Mouse (Mus musculus) hindbrain, embryonic 12.5 days (tissue): ENCODE measurements around the gene Sorl1. TPM values are rescaled to one million over a fixed set of nuclear protein-coding genes. Genes with fewer than 3 reads are reported as not detected.

Experiments used
- ATAC-seq: fragments of 200-750 bp; cut with Nextera tagmentation; 2 replicates; pipeline ENCODE4 v1.8.0; 2017; ENCODE audit warnings: moderate TSS enrichment; ENCODE audit not compliant: low FRiP score
- H3K27ac ChIP-seq: fragments of 300-500 bp; sonication (generic); 2 replicates; pipeline ENCODE4 v1.5.1; 2016; ENCODE audit warnings: mild to moderate bottlenecking
- H3K27me3 ChIP-seq: fragments of 300-500 bp; sonication (generic); 2 replicates; pipeline ENCODE4 v1.6.1; 2016; ENCODE audit warnings: mild to moderate bottlenecking
- H3K36me3 ChIP-seq: fragments of 300-500 bp; sonication (generic); 2 replicates; pipeline ENCODE4 v1.6.1; 2016; ENCODE audit warnings: mild to moderate bottlenecking
- H3K4me1 ChIP-seq: fragments of 300-500 bp; sonication (generic); 2 replicates; pipeline ENCODE4 v1.6.1; 2016
- H3K4me2 ChIP-seq: fragments of 300-500 bp; sonication (generic); replicated peaks from 2 replicates; pipeline ENCODE4 v1.6.1; 2016; ENCODE audit warnings: mild to moderate bottlenecking
- H3K4me3 ChIP-seq: fragments of 300-500 bp; sonication (generic); 2 replicates; pipeline ENCODE4 v1.5.1; 2016; ENCODE audit warnings: mild to moderate bottlenecking
- H3K9ac ChIP-seq: fragments of 300-500 bp; sonication (generic); 2 replicates; pipeline ENCODE4 v1.6.1; 2016; ENCODE audit warnings: mild to moderate bottlenecking, moderate library complexity
- H3K9me3 ChIP-seq: fragments of 300-500 bp; sonication (generic); replicated peaks from 2 replicates; pipeline ENCODE4 v1.6.1; 2016; ENCODE audit warnings: mild to moderate bottlenecking
- WGBS: fragments of 180-500 bp; shearing (Covaris S2); methylation state at CpG from one replicate; pipeline ENCODE4 v1.1.7; 2016; 5-methylcytosine and 5-hydroxymethylcytosine counted together
- polyA plus RNA-seq: library from polyadenylated mRNA; unstranded; fragments of >200 nt; fragmentation: Nextera tagmentation; extraction: Ambion mirVana; gene quantifications from 2 replicates; pipeline ENCODE4 v1.2.1, GENCODE M21; 2016

Gene Sorl1
- polyA plus RNA-seq, 1 experiment from 2014 or later: 14.5 TPM

DNA sequence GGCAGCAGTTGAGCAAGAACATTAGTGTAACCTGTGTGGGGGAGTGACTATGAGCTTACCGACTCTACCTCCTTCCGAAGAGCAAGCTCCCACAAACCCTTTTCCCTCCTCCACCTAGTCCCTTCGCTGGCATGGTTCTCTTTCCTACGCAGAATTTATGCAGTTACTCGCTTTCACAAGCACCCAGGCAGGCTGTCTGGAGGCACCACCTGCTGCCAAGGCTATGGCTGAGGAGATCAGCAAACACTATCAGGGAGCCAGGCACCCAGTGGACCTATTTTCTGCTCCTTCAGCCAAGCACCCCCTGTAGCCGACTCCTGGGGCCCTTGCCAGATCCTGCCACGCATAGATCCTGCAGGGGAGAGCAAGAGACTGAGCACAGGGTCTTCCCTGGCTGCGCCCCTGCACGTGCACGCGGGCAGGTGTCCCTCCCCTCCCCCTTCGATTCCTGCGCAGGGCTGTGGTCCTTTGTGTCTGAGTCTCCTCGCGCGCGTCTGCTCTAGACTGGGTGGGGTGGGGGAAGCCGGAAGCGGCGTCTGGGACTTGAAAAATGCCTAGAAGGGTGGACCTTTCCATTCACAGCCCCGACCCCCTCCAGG, 188.6 kb downstream of the Sorl1 start:
- Histone ChIP-seq H3K4me3 (peak overlapping the region; percentile 28), H3K9me3 (no peaks in the 10 kb centered on the region), H3K27ac (peak overlapping the region; percentile 96), H3K9ac (peak overlapping the region; percentile 68), H3K27me3 (no peaks in the 10 kb centered on the region), H3K36me3 (no peaks in the 10 kb centered on the region), H3K4me2 (peak overlapping the region; percentile 64), H3K4me1 (peaks cover 49% of the 10 kb centered on the region)
- ATAC-seq: peak; percentile 90
- WGBS: 1% methylated on average over 21 of the region's 21 CpGs

DNA sequence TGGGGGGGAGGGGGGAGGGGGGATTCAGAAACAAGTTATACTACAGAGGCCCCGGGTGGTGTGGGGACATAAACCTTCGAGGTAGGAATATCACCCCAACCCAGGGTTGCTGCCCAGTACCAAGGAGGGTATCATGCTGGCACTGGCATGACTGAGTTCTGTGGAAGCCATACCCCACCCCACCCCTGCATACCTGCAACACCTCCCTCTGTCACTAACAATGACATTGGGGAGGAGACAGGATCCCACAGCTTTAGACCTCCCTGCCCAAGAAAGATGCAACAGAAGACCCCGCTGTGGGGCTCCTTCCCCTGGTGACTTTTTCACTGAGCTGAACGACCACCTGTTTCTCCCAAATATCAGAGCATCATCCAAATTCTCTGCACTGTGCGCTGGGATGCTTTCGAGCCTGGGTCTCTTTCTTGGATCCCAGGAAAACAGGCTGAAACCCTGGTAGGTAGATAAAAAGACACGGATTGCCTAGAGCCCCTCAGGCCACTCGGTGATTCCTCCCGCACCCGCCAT, 189.2 kb downstream of the Sorl1 start:
- no peaks in the 10 kb centered on the region for H3K36me3 ChIP-seq
- ATAC-seq: no peak
- peak overlapping the region; percentile 96 for H3K27ac ChIP-seq
- H3K4me1 ChIP-seq: peaks cover 49% of the 10 kb centered on the region
- H3K9ac ChIP-seq: peak overlapping the region; percentile 68
- no peaks in the 10 kb centered on the region for H3K27me3 ChIP-seq
- WGBS: 12% methylated on average over 10 of the region's 10 CpGs
- no peaks in the 10 kb centered on the region for H3K9me3 ChIP-seq
- peak overlapping the region; percentile 28; the same call in 1 of the 2 replicates for H3K4me3 ChIP-seq
- H3K4me2 ChIP-seq: peak overlapping the region; percentile 64

DNA sequence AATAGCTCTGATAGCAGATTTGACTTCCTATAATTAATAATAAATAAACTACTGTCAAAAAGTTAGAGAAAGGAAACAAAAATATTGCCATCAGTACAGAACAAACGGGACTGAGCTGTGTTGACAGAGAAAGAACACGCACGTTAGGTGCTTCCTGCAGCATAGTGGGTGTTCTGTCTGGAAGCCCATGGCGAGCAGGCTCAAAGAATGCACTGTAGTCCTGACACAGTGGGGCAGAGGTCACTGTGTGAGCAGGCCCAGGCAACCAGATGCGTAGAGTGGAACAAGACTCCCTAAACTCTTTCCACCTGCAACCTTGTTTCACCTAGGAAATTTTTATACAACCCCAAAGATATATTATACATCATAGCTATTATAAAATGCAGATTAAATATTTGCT, 194.1 kb downstream of the Sorl1 start:
- Histone ChIP-seq H3K9ac (no peak overlapping the region), H3K36me3 (no peaks in the 10 kb centered on the region), H3K27ac (no peak overlapping the region), H3K9me3 (no peaks in the 10 kb centered on the region), H3K4me3 (no peak overlapping the region), H3K27me3 (no peaks in the 10 kb centered on the region), H3K4me1 (peaks cover 11% of the 10 kb centered on the region), H3K4me2 (no peak overlapping the region)
- ATAC-seq: no peak
- 49% methylated on average over 5 of the region's 5 CpGs for WGBS

DNA sequence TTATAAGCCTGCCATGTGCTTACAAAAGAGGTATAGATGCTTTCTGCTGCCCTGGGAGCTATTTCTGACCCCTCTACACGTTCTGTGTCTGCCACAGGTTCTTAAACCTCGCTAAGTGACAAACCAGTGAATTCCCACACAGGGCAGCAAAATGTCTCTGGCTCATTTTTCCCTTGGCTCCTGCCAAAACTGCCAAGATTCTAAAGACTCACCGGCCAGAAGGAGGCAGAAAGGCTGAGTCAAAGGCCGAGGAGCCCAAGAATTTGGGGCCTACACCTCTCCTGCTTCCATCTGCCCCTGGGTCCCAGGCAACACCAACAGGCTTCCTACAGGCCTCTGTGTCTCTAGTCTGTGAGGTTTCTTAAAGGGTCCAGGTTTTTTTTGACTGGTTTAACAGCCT, 198.4 kb downstream of the Sorl1 start:
- no peak overlapping the region for H3K9ac ChIP-seq
- WGBS: 50% methylated on average over 4 of the region's 4 CpGs
- no peak for ATAC-seq
- no peaks in the 10 kb centered on the region for H3K36me3 ChIP-seq
- no peak overlapping the region for H3K4me2 ChIP-seq
- no peaks in the 10 kb centered on the region for H3K9me3 ChIP-seq
- peak overlapping the region; percentile 57; the same call in 1 of the 2 replicates for H3K27ac ChIP-seq
- H3K27me3 ChIP-seq: no peaks in the 10 kb centered on the region
- no peaks in the 10 kb centered on the region for H3K4me1 ChIP-seq
- H3K4me3 ChIP-seq: no peak overlapping the region

DNA sequence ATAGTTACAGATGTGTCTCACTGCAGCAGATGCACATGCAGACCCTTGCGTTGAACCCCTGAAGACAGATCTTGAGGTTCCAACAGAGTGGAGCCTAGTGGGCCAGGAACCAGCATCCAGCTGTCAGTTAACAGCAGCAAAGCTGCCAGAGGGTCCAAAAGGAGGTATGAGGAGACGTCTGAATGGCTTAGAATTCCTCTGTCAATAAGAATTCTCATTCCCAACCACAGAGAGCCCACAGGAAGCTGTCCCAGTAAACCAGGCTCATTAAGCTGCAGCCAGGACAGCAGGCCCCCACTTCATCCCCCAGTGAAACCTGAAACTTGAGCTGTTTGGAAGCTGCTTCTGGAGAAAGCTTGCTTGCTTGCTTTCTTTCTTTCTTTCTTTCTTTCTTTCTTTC, 200.0 kb downstream of the Sorl1 start:
- H3K9ac ChIP-seq: no peak overlapping the region
- H3K9me3 ChIP-seq: no peaks in the 10 kb centered on the region
- H3K4me3 ChIP-seq: no peak overlapping the region
- no peak overlapping the region for H3K4me2 ChIP-seq
- peak overlapping the region; percentile 55 for H3K27ac ChIP-seq
- no peak for ATAC-seq
- 49% methylated on average over 2 of the region's 2 CpGs for WGBS
- H3K27me3 ChIP-seq: no peaks in the 10 kb centered on the region
- no peaks in the 10 kb centered on the region for H3K36me3 ChIP-seq
- H3K4me1 ChIP-seq: peaks cover 8% of the 10 kb centered on the region

DNA sequence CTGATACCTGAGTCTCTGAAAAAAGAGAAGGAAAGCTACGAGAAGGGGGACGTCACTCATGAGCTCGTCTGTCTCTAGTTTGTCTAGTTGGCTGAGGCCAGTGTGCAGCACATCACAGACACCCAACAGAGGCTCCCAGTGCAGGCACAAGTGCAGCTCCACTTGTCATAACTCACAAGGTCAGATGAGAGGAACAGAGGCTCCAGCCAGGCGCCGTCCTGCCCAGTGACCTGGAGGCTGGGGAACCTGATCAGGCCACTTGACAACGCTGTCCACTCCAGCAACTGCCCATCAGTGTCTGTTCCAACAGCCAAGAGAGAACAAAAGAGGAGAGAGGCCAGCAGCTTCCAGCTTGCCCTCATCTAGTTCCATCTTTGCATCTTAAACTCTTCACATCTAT, 201.7 kb downstream of the Sorl1 start:
- no peak overlapping the region for H3K9ac ChIP-seq
- H3K9me3 ChIP-seq: no peaks in the 10 kb centered on the region
- no peak overlapping the region for H3K27ac ChIP-seq

DNA sequence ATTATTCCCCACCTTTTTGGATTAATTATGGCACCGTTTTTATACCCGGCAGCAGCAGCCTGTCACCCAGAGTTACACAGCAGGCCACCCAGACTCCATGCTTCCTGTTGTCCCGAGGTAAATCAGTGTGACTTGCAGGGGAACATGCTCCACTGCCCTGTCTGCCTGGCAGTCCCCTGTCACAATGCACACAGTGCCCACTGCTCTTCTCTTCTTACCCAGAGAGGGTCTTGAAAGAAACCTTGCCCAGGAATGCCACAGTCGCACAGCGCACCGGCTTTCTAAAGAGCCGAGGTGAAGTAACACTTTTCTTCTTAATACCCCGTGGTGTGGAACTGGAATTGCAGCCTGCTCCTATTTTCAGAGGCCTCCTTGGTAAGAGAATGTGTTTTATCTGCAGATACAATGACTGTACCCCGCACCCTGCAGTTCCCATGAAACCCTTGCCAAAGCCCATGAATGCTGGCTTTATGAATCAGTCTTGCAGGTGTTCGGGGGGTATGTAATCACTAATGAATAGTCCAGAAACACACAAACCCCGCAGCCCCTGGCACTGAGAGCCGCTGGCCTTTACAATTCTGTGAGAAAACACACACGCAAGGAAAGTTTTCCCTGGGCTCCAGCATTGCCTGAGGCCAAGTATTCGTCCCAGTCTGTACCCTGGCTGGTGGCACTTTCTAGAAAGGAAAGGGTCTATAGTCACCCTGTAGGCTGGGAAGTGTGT, 205.3 kb downstream of the Sorl1 start:
- Histone ChIP-seq H3K4me1 (peaks cover 27% of the 10 kb centered on the region), H3K9me3 (no peaks in the 10 kb centered on the region), H3K4me3 (no peak overlapping the region), H3K27me3 (no peaks in the 10 kb centered on the region), H3K27ac (peak overlapping the region; percentile 86), H3K36me3 (no peaks in the 10 kb centered on the region), H3K9ac (no peak overlapping the region), H3K4me2 (no peak overlapping the region)
- WGBS: 35% methylated on average over 14 of the region's 14 CpGs
- ATAC-seq: peak; percentile 77

More for the DNA sequence above, 201.7 kb downstream of the Sorl1 start:
- Histone ChIP-seq H3K4me1 (peaks cover 19% of the 10 kb centered on the region), H3K4me2 (no peak overlapping the region), H3K27me3 (no peaks in the 10 kb centered on the region), H3K4me3 (no peak overlapping the region), H3K36me3 (no peaks in the 10 kb centered on the region)
- no peak for ATAC-seq
- WGBS: 72% methylated on average over 6 of the region's 6 CpGs

DNA sequence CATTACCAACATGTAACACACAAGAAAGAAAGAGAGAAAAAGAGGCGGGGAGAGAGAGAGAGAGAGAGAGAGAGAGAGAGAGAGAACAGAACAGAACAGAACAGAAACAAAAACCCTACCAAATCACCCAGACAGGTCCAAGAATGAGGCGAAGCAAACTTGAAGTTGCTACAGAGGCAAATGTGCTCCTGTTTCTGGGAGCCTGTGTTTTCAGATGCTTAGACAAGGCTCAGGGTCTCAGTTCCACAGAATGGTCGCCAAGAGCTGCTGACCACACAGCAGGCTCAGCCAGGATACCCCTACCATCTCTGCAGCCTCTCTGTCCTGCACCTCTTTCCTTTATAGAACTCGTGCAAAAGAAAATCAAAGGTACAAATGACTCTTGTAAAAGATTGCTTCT, 205.9 kb downstream of the Sorl1 start:
- H3K36me3 ChIP-seq: no peaks in the 10 kb centered on the region
- H3K27ac ChIP-seq: peak overlapping the region; percentile 86
- H3K27me3 ChIP-seq: no peaks in the 10 kb centered on the region
- no peak for ATAC-seq
- 0 out of 2 replicates have a peak overlapping the region, but pooled peaks have one; percentile 12 for H3K4me2 ChIP-seq
- H3K9me3 ChIP-seq: no peaks in the 10 kb centered on the region
- H3K9ac ChIP-seq: 0 out of 2 replicates have a peak overlapping the region, but pooled peaks have one; percentile 1
- 57% methylated on average over 4 of the region's 4 CpGs for WGBS
- H3K4me3 ChIP-seq: no peak overlapping the region
- H3K4me1 ChIP-seq: peaks cover 27% of the 10 kb centered on the region

DNA sequence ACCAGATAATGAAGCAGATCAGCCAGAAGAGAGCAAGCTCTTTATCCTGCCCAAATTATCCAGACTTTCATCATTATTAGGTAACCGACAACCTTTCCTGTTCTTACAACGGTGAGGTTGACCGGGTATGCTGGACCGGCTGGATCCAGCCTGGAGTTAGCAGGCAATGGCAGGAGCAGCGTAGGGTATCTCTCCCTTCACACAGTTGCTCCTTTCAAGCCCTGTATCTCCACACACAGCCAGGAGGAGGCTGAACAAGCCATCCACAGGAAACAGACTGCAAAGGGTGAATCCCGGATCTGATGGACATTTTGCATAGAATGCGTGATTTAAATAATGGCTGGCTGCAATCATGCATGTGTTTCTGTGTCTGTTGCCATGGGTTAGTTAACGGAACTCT, 208.5 kb downstream of the Sorl1 start:
- H3K27me3 ChIP-seq: no peaks in the 10 kb centered on the region
- no peak overlapping the region for H3K4me3 ChIP-seq
- H3K36me3 ChIP-seq: no peaks in the 10 kb centered on the region
- 76% methylated on average over 8 of the region's 8 CpGs for WGBS
- no peaks in the 10 kb centered on the region for H3K9me3 ChIP-seq
- no peak for ATAC-seq
- no peak overlapping the region for H3K9ac ChIP-seq
- no peak overlapping the region for H3K4me2 ChIP-seq
- H3K4me1 ChIP-seq: peaks cover 27% of the 10 kb centered on the region
- peak overlapping the region; percentile 52; the same call in 1 of the 2 replicates for H3K27ac ChIP-seq

Other genes with a start within 250 kb of the Sorl1 start
- gene Sc5d, start 140.0 kb upstream of the Sorl1 start, polyA plus RNA-seq: 67.4 and 71.9 TPM in 2 replicates